Comparison of ENCODE assay signal across 20 mouse cellular contexts in the genomic region with DNA sequence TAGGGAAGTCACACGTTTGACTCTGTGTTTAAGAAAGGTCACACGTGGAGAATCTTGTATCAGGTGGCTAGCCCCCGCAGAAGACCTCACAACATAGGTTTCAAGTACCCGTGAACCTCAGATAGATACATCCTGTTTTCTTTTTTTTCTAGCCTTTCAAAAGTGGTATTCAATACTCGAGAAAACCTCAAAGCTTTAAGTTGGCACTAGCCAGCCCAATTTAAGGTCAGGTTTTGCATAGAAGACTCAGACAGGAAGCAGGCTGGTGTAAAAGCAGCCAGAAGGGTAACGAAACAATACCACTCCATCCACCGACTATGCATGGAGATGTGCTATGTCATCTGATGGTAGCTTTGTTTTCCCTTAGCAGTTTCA.
DNase-seq lines count a peak whose midpoint lies in the region; ATAC-seq and TF ChIP-seq lines count a peak whose summit lies in the region.
"Had no signal": no experiment of that assay in that cellular context is flagged by ENCODE, and none has a peak within 500 bp of the region (broad histone marks: within the 10 kb centered on the region; RNA-seq: fewer than 3 reads in every experiment).

No protein-coding gene starts in this region.

- H3K36me3 ChIP-seq in stomach, embryonic 14.5 days (ENCODE audit: control insufficient read depth, insufficient read depth, low read length) = no peaks in the 10 kb centered on the region
- no peaks in the 10 kb centered on the region for H3K36me3 ChIP-seq in stomach, postnatal 0 days (ENCODE audit: control insufficient read depth, insufficient read depth, low read length)
- no peaks in the 10 kb centered on the region for H3K36me3 ChIP-seq in stomach, embryonic 16.5 days (ENCODE audit: control insufficient read depth, insufficient read depth, low read length)
- no peaks in the 10 kb centered on the region for H3K36me3 ChIP-seq in hindbrain, embryonic 11.5 days (ENCODE audit: control insufficient read depth, insufficient read depth, low read length)
- H3K36me3 ChIP-seq in midbrain, embryonic 16.5 days (ENCODE audit: control insufficient read depth, insufficient read depth, low read length) = no peaks in the 10 kb centered on the region
- H3K36me3 ChIP-seq: embryonic facial prominence, embryonic 15.5 days; G1E; limb, embryonic 12.5 days; neural tube, embryonic 12.5 days had no signal

- H3K27me3 ChIP-seq in stomach, embryonic 14.5 days (ENCODE audit: control insufficient read depth, insufficient read depth, low read length) = no peaks in the 10 kb centered on the region
- no peaks in the 10 kb centered on the region for H3K27me3 ChIP-seq in stomach, postnatal 0 days (ENCODE audit: control insufficient read depth, insufficient read depth, low read length)
- no peaks in the 10 kb centered on the region for H3K27me3 ChIP-seq in stomach, embryonic 16.5 days (ENCODE audit: control insufficient read depth, insufficient read depth, low read length)
- no peaks in the 10 kb centered on the region for H3K27me3 ChIP-seq in hindbrain, embryonic 11.5 days (ENCODE audit: control insufficient read depth, insufficient read depth, low read length)
- no peaks in the 10 kb centered on the region for H3K27me3 ChIP-seq in midbrain, embryonic 16.5 days (ENCODE audit: control insufficient read depth, insufficient read depth, low read depth, low read length)
- H3K27me3 ChIP-seq: embryonic facial prominence, embryonic 15.5 days; limb, embryonic 12.5 days had no signal

- H3K4me3 ChIP-seq in stomach, embryonic 14.5 days (ENCODE audit: low read depth, low read length) = no peak overlapping the region
- H3K4me3 ChIP-seq in stomach, postnatal 0 days (ENCODE audit: low read depth, low read length) = no peak overlapping the region
- H3K4me3 ChIP-seq in stomach, embryonic 16.5 days (replicated peaks; ENCODE audit: low read length) = no peak overlapping the region
- no peak overlapping the region for H3K4me3 ChIP-seq in hindbrain, embryonic 11.5 days (ENCODE audit: low read depth, low read length)
- H3K4me3 ChIP-seq in midbrain, embryonic 16.5 days (ENCODE audit: low read depth, low read length) = no peak overlapping the region
- H3K4me3 ChIP-seq: embryonic facial prominence, embryonic 15.5 days; limb, embryonic 12.5 days; neural tube, embryonic 12.5 days had no signal

- H3K9ac ChIP-seq in stomach, embryonic 14.5 days (replicated peaks; ENCODE audit: low read depth, low read length) = no peak overlapping the region
- no peak overlapping the region for H3K9ac ChIP-seq in stomach, postnatal 0 days (ENCODE audit: low read length)
- no peak overlapping the region for H3K9ac ChIP-seq in stomach, embryonic 16.5 days (ENCODE audit: low read length)
- H3K9ac ChIP-seq in hindbrain, embryonic 11.5 days (ENCODE audit: low read depth, low read length) = no peak overlapping the region
- H3K9ac ChIP-seq in midbrain, embryonic 16.5 days (ENCODE audit: low read depth, low read length) = no peak overlapping the region
- H3K9ac ChIP-seq: embryonic facial prominence, embryonic 15.5 days; limb, embryonic 12.5 days; lung, embryonic 14.5 days; neural tube, embryonic 12.5 days had no signal

- H3K4me1 ChIP-seq in stomach, embryonic 14.5 days (ENCODE audit: control insufficient read depth, insufficient read depth, low read length) = no peaks in the 10 kb centered on the region
- H3K4me1 ChIP-seq in stomach, postnatal 0 days (replicated peaks; ENCODE audit: control insufficient read depth, insufficient read depth) = no peaks in the 10 kb centered on the region
- H3K4me1 ChIP-seq in stomach, embryonic 16.5 days (ENCODE audit: control insufficient read depth, insufficient read depth, low read length) = no peaks in the 10 kb centered on the region
- H3K4me1 ChIP-seq in hindbrain, embryonic 11.5 days (replicated peaks; ENCODE audit: control insufficient read depth, insufficient read depth, low read length) = no peaks in the 10 kb centered on the region
- no peaks in the 10 kb centered on the region for H3K4me1 ChIP-seq in midbrain, embryonic 16.5 days (ENCODE audit: control insufficient read depth, insufficient read depth, low read length)
- H3K4me1 ChIP-seq: embryonic facial prominence, embryonic 15.5 days; limb, embryonic 12.5 days; neural tube, embryonic 12.5 days had no signal

- ATAC-seq in stomach, embryonic 14.5 days (ENCODE audit: insufficient number of reproducible peaks, insufficient read depth, low FRiP score, low read depth) = no peak
- no peak for ATAC-seq in stomach, postnatal 0 days (ENCODE audit: low FRiP score, low TSS enrichment)
- ATAC-seq in megakaryocyte progenitor cell, adult 5-6 weeks (replicated peaks; ENCODE audit: poor library complexity) = peak; percentile 72
- ATAC-seq in stomach, embryonic 16.5 days (ENCODE audit: insufficient read depth, low FRiP score) = no peak
- no peak for ATAC-seq in hindbrain, embryonic 11.5 days (ENCODE audit: low FRiP score)
- no peak for ATAC-seq in midbrain, embryonic 16.5 days
- ATAC-seq: forebrain, embryonic 14.5 days; intestine, embryonic 16.5 days had no signal

- no peak for TF ChIP-seq CTCF in stomach, postnatal 0 days (IDR thresholded peaks at IDR 0.05; ENCODE audit: low read depth)

- no peaks in the 10 kb centered on the region for H3K9me3 ChIP-seq in stomach, embryonic 14.5 days (ENCODE audit: control insufficient read depth, low read depth, low read length)
- no peaks in the 10 kb centered on the region for H3K9me3 ChIP-seq in stomach, postnatal 0 days (ENCODE audit: control insufficient read depth, low read length)
- H3K9me3 ChIP-seq in stomach, embryonic 16.5 days (replicated peaks; ENCODE audit: control insufficient read depth, low read length) = no peaks in the 10 kb centered on the region
- H3K9me3 ChIP-seq in hindbrain, embryonic 11.5 days (ENCODE audit: control insufficient read depth, low read length) = no peaks in the 10 kb centered on the region
- H3K9me3 ChIP-seq in midbrain, embryonic 16.5 days (replicated peaks; ENCODE audit: control insufficient read depth, low read length, poor library complexity, severe bottlenecking) = no peaks in the 10 kb centered on the region
- H3K9me3 ChIP-seq: embryonic facial prominence, embryonic 15.5 days; limb, embryonic 12.5 days; neural tube, embryonic 12.5 days had no signal

- DNase-seq in stomach, postnatal 0 days (ENCODE audit: low spot score) = no peak
- DNase-seq in T-cell, adult 2 months (ENCODE audit: low spot score) = peak; percentile 82
- DNase-seq in yolk sac, embryonic 10.5 days (ENCODE audit: low spot score) = no peak
- DNase-seq in hindbrain, embryonic 11.5 days (ENCODE audit: low spot score) = no peak
- DNase-seq: adrenal gland, postnatal 36 days; gastrocnemius, postnatal 10 days; heart, postnatal 4 days; layer of hippocampus, postnatal 36 days; lung, embryonic 14.5 days had no signal

- no peak overlapping the region for H3K4me2 ChIP-seq in stomach, embryonic 14.5 days (replicated peaks; ENCODE audit: low read depth, low read length)
- H3K4me2 ChIP-seq in stomach, postnatal 0 days (replicated peaks; ENCODE audit: low read depth) = no peak overlapping the region
- H3K4me2 ChIP-seq in stomach, embryonic 16.5 days (ENCODE audit: low read depth, low read length) = no peak overlapping the region
- H3K4me2 ChIP-seq in hindbrain, embryonic 11.5 days (replicated peaks; ENCODE audit: low read depth, low read length) = no peak overlapping the region
- no peak overlapping the region for H3K4me2 ChIP-seq in midbrain, embryonic 16.5 days (ENCODE audit: low read length)
- H3K4me2 ChIP-seq: embryonic facial prominence, embryonic 15.5 days; heart, embryonic 11.5 days; limb, embryonic 12.5 days; lung, embryonic 14.5 days; neural tube, embryonic 12.5 days had no signal

- H3K27ac ChIP-seq in stomach, embryonic 14.5 days (ENCODE audit: low read length) = peak overlapping the region; percentile 3; the same call in 1 of the 2 replicates
- H3K27ac ChIP-seq in stomach, postnatal 0 days (replicated peaks) = no peak overlapping the region
- H3K27ac ChIP-seq in stomach, embryonic 16.5 days (ENCODE audit: low read length) = peak overlapping the region; percentile 39
- no peak overlapping the region for H3K27ac ChIP-seq in hindbrain, embryonic 11.5 days (ENCODE audit: low read depth, low read length)
- no peak overlapping the region for H3K27ac ChIP-seq in midbrain, embryonic 16.5 days (ENCODE audit: low read length)
- H3K27ac ChIP-seq: embryonic facial prominence, embryonic 15.5 days; limb, embryonic 12.5 days; neural tube, embryonic 12.5 days had no signal

- WGBS in stomach, embryonic 14.5 days = 70% methylated on average over 7 of the region's 7 CpGs
- 62% methylated on average over 7 of the region's 7 CpGs for WGBS in stomach, postnatal 0 days
- WGBS in stomach, embryonic 16.5 days = 66% methylated on average over 7 of the region's 7 CpGs
- WGBS in hindbrain, embryonic 11.5 days = 88% methylated on average over 7 of the region's 7 CpGs
- WGBS in midbrain, embryonic 16.5 days = 90% methylated on average over 7 of the region's 7 CpGs

- no peak for TF ChIP-seq EP300 in stomach, postnatal 0 days (optimal IDR thresholded peaks at IDR 0.05)

Comparison
In these comparisons a context has a peak if more than half of its experiments do, and no peak if none do; other contexts are left out.
1. H3K27ac ChIP-seq: peak in stomach, embryonic 14.5 days (single experiment) and stomach, embryonic 16.5 days (single experiment); none in stomach, postnatal 0 days (single experiment), hindbrain, embryonic 11.5 days (single experiment) and midbrain, embryonic 16.5 days (single experiment).